Mouse (Mus musculus): ENCODE data around the gene Zfhx3. TPM values are rescaled to one million over a fixed set of nuclear protein-coding genes. Genes with fewer than 3 reads are reported as not detected.
"Not testable (repeated sequence)": the region's sequence is repeated elsewhere in the genome, so short reads cannot be mapped to it uniquely, and the experiment has no call there.

Zfhx3 gene
- 17.8 and 20.3 TPM in 2 replicates for polyA plus RNA-seq (2015; fragmentation: Nextera tagmentation; extraction: Ambion mirVana)

GRCm38 (mm10) chr8:107941922-107942694, at the start of gene Zfhx3:
Gene Zfhx3 (plus strand): TSS chr8:107942644.
- ATAC-seq: no peak
- Histone ChIP-seq H3K9me3 (ENCODE audit: control insufficient read depth, low read length) (no peaks in the 10 kb centered on the region), H3K4me2 (ENCODE audit: low read length) (peak within 1 kb of the TSS; percentile 52), H3K27ac (ENCODE audit: low read depth, low read length) (peak within 1 kb of the TSS; percentile 54), H3K4me1 (ENCODE audit: control insufficient read depth, insufficient read depth, low read depth, low read length) (peaks cover 13% of the 10 kb centered on the region), H3K36me3 (ENCODE audit: control insufficient read depth, insufficient read depth, low read length) (no peaks in the 10 kb centered on the region), H3K9ac (ENCODE audit: low read depth, low read length) (peak within 1 kb of the TSS; percentile 30), H3K4me3 (ENCODE audit: low read length) (peak within 1 kb of the TSS; percentile 26), H3K27me3 (replicated peaks; ENCODE audit: control insufficient read depth, insufficient read depth, low read length) (peaks cover 5% of the 10 kb centered on the region)
- 16% methylated on average over 11 of the region's 11 CpGs for WGBS

- no peak overlapping the region for H3K4me3 ChIP-seq (ENCODE audit: low read length)
- WGBS: 84% methylated on average over 12 of the region's 12 CpGs
- no peak for ATAC-seq
These were observed 23.5 kb upstream of the Zfhx3 start for GRCm38 (mm10) chr8:107918984-107919383.

GRCm38 (mm10) chr8:107926149-107926548, 16.3 kb upstream of the Zfhx3 start:
- no peak overlapping the region for H3K27ac ChIP-seq (ENCODE audit: low read depth, low read length)
- H3K4me2 ChIP-seq (ENCODE audit: low read length): no peak overlapping the region
- H3K27me3 ChIP-seq (replicated peaks; ENCODE audit: control insufficient read depth, insufficient read depth, low read length): no peaks in the 10 kb centered on the region
- H3K9ac ChIP-seq (ENCODE audit: low read depth, low read length): no peak overlapping the region
- H3K9me3 ChIP-seq (ENCODE audit: control insufficient read depth, low read length): no peaks in the 10 kb centered on the region
- H3K36me3 ChIP-seq (ENCODE audit: control insufficient read depth, insufficient read depth, low read length): no peaks in the 10 kb centered on the region
- no peak overlapping the region for H3K4me3 ChIP-seq (ENCODE audit: low read length)
- WGBS: 84% methylated on average over 15 of the region's 15 CpGs
- ATAC-seq: no peak
- H3K4me1 ChIP-seq (ENCODE audit: control insufficient read depth, insufficient read depth, low read depth, low read length): no peaks in the 10 kb centered on the region

More at GRCm38 (mm10) chr8:107918984-107919383, 23.5 kb upstream of the Zfhx3 start:
- no peak overlapping the region for H3K4me2 ChIP-seq (ENCODE audit: low read length)
- H3K27ac ChIP-seq (ENCODE audit: low read depth, low read length): no peak overlapping the region
- no peaks in the 10 kb centered on the region for H3K9me3 ChIP-seq (ENCODE audit: control insufficient read depth, low read length)
- H3K4me1 ChIP-seq (ENCODE audit: control insufficient read depth, insufficient read depth, low read depth, low read length): no peaks in the 10 kb centered on the region
- no peak overlapping the region for H3K9ac ChIP-seq (ENCODE audit: low read depth, low read length)
- H3K36me3 ChIP-seq (ENCODE audit: control insufficient read depth, insufficient read depth, low read length): no peaks in the 10 kb centered on the region
- H3K27me3 ChIP-seq (replicated peaks; ENCODE audit: control insufficient read depth, insufficient read depth, low read length): no peaks in the 10 kb centered on the region

- Histone ChIP-seq H3K4me1 (ENCODE audit: control insufficient read depth, insufficient read depth, low read depth, low read length) (peaks cover 4% of the 10 kb centered on the region; the same call in 1 of the 2 replicates), H3K4me2 (ENCODE audit: low read length) (no peak overlapping the region), H3K27me3 (replicated peaks; ENCODE audit: control insufficient read depth, insufficient read depth, low read length) (no peaks in the 10 kb centered on the region), H3K27ac (ENCODE audit: low read depth, low read length) (no peak overlapping the region), H3K36me3 (ENCODE audit: control insufficient read depth, insufficient read depth, low read length) (no peaks in the 10 kb centered on the region), H3K4me3 (ENCODE audit: low read length) (no peak overlapping the region), H3K9ac (ENCODE audit: low read depth, low read length) (no peak overlapping the region), H3K9me3 (ENCODE audit: control insufficient read depth, low read length) (no peaks in the 10 kb centered on the region)
- no peak for ATAC-seq
- 94% methylated on average over 4 of the region's 4 CpGs for whole genome bisulfite sequencing
These were observed 5.7 kb upstream of the Zfhx3 start for GRCm38 (mm10) chr8:107936725-107937124.

- H3K27me3 ChIP-seq (replicated peaks; ENCODE audit: control insufficient read depth, insufficient read depth, low read length); H3K4me2 ChIP-seq (ENCODE audit: low read length); H3K27ac ChIP-seq (ENCODE audit: low read depth, low read length); H3K9ac ChIP-seq (ENCODE audit: low read depth, low read length); H3K4me3 ChIP-seq (ENCODE audit: low read length); ATAC-seq; H3K4me1 ChIP-seq (ENCODE audit: control insufficient read depth, insufficient read depth, low read depth, low read length); H3K36me3 ChIP-seq (ENCODE audit: control insufficient read depth, insufficient read depth, low read length); H3K9me3 ChIP-seq (ENCODE audit: control insufficient read depth, low read length): not testable (repeated sequence)
- WGBS: 95% methylated on average over 5 of the region's 5 CpGs
These were observed 4.2 kb upstream of the Zfhx3 start for GRCm38 (mm10) chr8:107938231-107938630.

GRCm38 (mm10) chr8:107940181-107940580, 2.3 kb upstream of the Zfhx3 start:
- Histone ChIP-seq H3K9me3 (ENCODE audit: control insufficient read depth, low read length) (no peaks in the 10 kb centered on the region), H3K4me1 (ENCODE audit: control insufficient read depth, insufficient read depth, low read depth, low read length) (peaks cover 13% of the 10 kb centered on the region), H3K4me2 (ENCODE audit: low read length) (no peak overlapping the region), H3K9ac (ENCODE audit: low read depth, low read length) (no peak overlapping the region), H3K27ac (ENCODE audit: low read depth, low read length) (no peak overlapping the region), H3K36me3 (ENCODE audit: control insufficient read depth, insufficient read depth, low read length) (no peaks in the 10 kb centered on the region), H3K27me3 (replicated peaks; ENCODE audit: control insufficient read depth, insufficient read depth, low read length) (peaks cover 3% of the 10 kb centered on the region), H3K4me3 (ENCODE audit: low read length) (no peak overlapping the region)
- ATAC-seq: no peak
- 49% methylated on average over 8 of the region's 8 CpGs for WGBS

- Histone ChIP-seq H3K27me3 (replicated peaks; ENCODE audit: control insufficient read depth, insufficient read depth, low read length) (peaks cover 9% of the 10 kb centered on the region), H3K36me3 (ENCODE audit: control insufficient read depth, insufficient read depth, low read length) (no peaks in the 10 kb centered on the region), H3K9ac (ENCODE audit: low read depth, low read length) (peak overlapping the region; percentile 19), H3K4me3 (ENCODE audit: low read length) (peak overlapping the region; percentile 26), H3K4me1 (ENCODE audit: control insufficient read depth, insufficient read depth, low read depth, low read length) (peaks cover 13% of the 10 kb centered on the region), H3K4me2 (ENCODE audit: low read length) (peak overlapping the region; percentile 52), H3K27ac (ENCODE audit: low read depth, low read length) (peak overlapping the region; percentile 54), H3K9me3 (ENCODE audit: control insufficient read depth, low read length) (no peaks in the 10 kb centered on the region)
- peak; percentile 72 for ATAC-seq
- WGBS: under 1% methylated on average over 17 of the region's 17 CpGs
These were observed 487 bp downstream of the Zfhx3 start for GRCm38 (mm10) chr8:107942752-107943510.

GRCm38 (mm10) chr8:107943550-107944348, 1.3 kb downstream of the Zfhx3 start:
- Histone ChIP-seq H3K4me2 (ENCODE audit: low read length) (peak overlapping the region; percentile 53), H3K27ac (ENCODE audit: low read depth, low read length) (peak overlapping the region; percentile 54), H3K27me3 (replicated peaks; ENCODE audit: control insufficient read depth, insufficient read depth, low read length) (peaks cover 9% of the 10 kb centered on the region), H3K9me3 (ENCODE audit: control insufficient read depth, low read length) (no peaks in the 10 kb centered on the region), H3K9ac (ENCODE audit: low read depth, low read length) (no peak overlapping the region), H3K36me3 (ENCODE audit: control insufficient read depth, insufficient read depth, low read length) (no peaks in the 10 kb centered on the region), H3K4me3 (ENCODE audit: low read length) (no peak overlapping the region; the same call in 1 of the 2 replicates), H3K4me1 (ENCODE audit: control insufficient read depth, insufficient read depth, low read depth, low read length) (peaks cover 13% of the 10 kb centered on the region)
- no peak for ATAC-seq
- WGBS: 10% methylated on average over 10 of the region's 10 CpGs

All from hindbrain, embryonic 16.5 days (tissue).